Mouse (Mus musculus) liver, embryonic 15.5 days (tissue): ENCODE results near the gene Cyp1b1. TPM values are rescaled to one million over a fixed set of nuclear protein-coding genes. Genes with fewer than 3 reads are reported as not detected.

Experiments used
- ATAC-seq: fragments of 200-750 bp; cut with Nextera tagmentation; 2 replicates; pipeline ENCODE4 v1.8.0; 2017; ENCODE audit warnings: moderate number of reproducible peaks, mild to moderate bottlenecking, moderate library complexity; ENCODE audit not compliant: insufficient read depth
- H3K27ac ChIP-seq: fragments of 300-500 bp; sonication (generic); replicated peaks from 2 replicates; pipeline ENCODE4 v1.5.1; 2015; ENCODE audit warnings: mild to moderate bottlenecking, inconsistent platforms
- H3K27me3 ChIP-seq: fragments of 300-500 bp; sonication (generic); 2 replicates; pipeline ENCODE4 v1.6.1; 2015; ENCODE audit warnings: mild to moderate bottlenecking, inconsistent platforms
- H3K36me3 ChIP-seq: fragments of 300-500 bp; sonication (generic); replicated peaks from 2 replicates; pipeline ENCODE4 v1.6.1; 2015; ENCODE audit warnings: moderate library complexity, mild to moderate bottlenecking, inconsistent platforms
- H3K4me1 ChIP-seq: fragments of 300-500 bp; sonication (generic); replicated peaks from 2 replicates; pipeline ENCODE4 v1.6.1; 2015; ENCODE audit warnings: inconsistent platforms
- H3K4me2 ChIP-seq: fragments of 300-500 bp; sonication (generic); 2 replicates; pipeline ENCODE4 v1.6.1; 2015; ENCODE audit warnings: moderate library complexity, mild to moderate bottlenecking, inconsistent platforms
- H3K4me3 ChIP-seq: fragments of 300-500 bp; sonication (generic); replicated peaks from 2 replicates; pipeline ENCODE4 v1.5.1; 2015; ENCODE audit warnings: mild to moderate bottlenecking, inconsistent platforms
- H3K9ac ChIP-seq: fragments of 300-500 bp; sonication (generic); 2 replicates; pipeline ENCODE4 v1.6.1; 2015; ENCODE audit warnings: moderate library complexity, mild to moderate bottlenecking, inconsistent platforms
- H3K9me3 ChIP-seq: fragments of 300-500 bp; sonication (generic); replicated peaks from 2 replicates; pipeline ENCODE4 v1.6.1; 2016; ENCODE audit warnings: inconsistent platforms
- WGBS: fragments of 180-500 bp; shearing (Covaris S2); methylation state at CpG from one replicate; pipeline ENCODE4 v1.1.7; 2015; ENCODE audit warnings: mixed read lengths; ENCODE audit not compliant: insufficient replicate concordance; 5-methylcytosine and 5-hydroxymethylcytosine counted together
- polyA plus RNA-seq: library from polyadenylated mRNA; unstranded; fragments of >200 nt; fragmentation: Nextera tagmentation; extraction: Ambion mirVana; gene quantifications from 2 replicates; pipeline ENCODE4 v1.2.1, GENCODE M21; 2015

Gene Cyp1b1
- polyA plus RNA-seq, 1 experiment from 2014 or later: 0.37 TPM

DNA sequence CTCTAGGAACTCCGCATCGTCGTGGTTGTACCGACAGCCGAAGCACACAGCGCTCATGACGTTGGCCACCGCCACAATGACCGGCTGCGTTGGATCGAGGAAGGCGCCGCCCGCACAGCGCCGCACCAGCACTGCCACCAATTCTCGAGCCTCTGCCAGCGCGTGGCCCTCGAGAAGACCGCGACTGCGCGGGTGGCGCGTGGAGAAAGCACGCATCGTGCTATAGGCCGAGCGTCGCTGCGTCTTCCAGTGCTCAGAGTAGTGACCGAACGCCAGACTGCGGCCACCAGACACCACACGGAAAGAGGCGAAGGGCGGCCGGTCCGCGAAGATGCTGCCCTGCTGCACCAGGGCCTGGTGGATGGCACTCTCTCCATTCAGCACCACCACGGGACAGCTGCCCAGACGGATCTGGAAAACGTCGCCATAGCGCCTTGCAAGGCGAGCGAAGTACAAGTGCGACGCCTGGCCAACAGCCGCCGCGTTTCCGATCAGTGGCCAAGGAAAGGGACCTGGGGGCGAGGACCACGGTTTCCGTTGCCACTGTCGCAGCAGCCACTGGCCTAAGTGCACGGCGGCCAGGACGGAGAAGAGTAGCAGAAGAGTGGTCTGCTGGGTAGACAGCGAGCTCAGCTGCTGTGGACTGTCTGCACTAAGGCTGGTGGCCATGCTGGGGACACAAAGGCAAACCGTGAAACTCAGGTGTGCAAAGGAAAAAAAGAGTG is 1.1 kb downstream of the Cyp1b1 start:
- Histone ChIP-seq H3K9ac (no peak overlapping the region), H3K27ac (no peak overlapping the region), H3K36me3 (no peaks in the 10 kb centered on the region), H3K4me1 (peaks cover 25% of the 10 kb centered on the region), H3K4me2 (peak overlapping the region; percentile 52), H3K4me3 (peak overlapping the region; percentile 22), H3K9me3 (no peaks in the 10 kb centered on the region), H3K27me3 (peaks cover 93% of the 10 kb centered on the region)
- ATAC-seq: no peak
- under 1% methylated on average over 63 of the region's 63 CpGs for WGBS

GRCm38 (mm10) chr17:79713276-79713642 is 1.6 kb downstream of the Cyp1b1 start:
- Histone ChIP-seq H3K9ac (no peak overlapping the region), H3K36me3 (no peaks in the 10 kb centered on the region), H3K4me1 (peaks cover 25% of the 10 kb centered on the region), H3K4me2 (peak overlapping the region; percentile 52), H3K27me3 (peaks cover 88% of the 10 kb centered on the region), H3K27ac (no peak overlapping the region), H3K4me3 (peak overlapping the region; percentile 22), H3K9me3 (no peaks in the 10 kb centered on the region)
- under 1% methylated on average over 24 of the region's 24 CpGs for WGBS
- no peak for ATAC-seq

DNA sequence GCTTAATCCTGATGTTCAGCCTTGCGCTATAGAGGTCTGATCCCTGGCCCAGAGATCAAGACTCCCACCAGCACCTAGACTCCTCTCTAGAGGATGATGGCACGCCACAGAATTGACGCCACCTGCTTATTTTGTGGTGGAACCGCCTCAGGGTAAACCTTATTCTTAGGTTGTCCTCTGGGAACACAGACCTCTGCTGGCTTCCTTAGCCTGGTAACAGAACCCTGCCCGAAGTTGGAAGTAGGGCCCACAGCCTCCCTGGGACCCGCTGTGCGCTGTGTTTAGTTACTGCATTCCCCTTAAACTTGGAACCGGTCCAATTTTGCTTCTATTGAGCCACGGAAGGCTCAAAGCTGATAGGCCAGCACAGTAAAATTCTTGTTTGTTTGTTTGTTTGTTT is 2.3 kb downstream of the Cyp1b1 start:
- Histone ChIP-seq H3K4me1 (peaks cover 25% of the 10 kb centered on the region), H3K27me3 (peaks cover 84% of the 10 kb centered on the region), H3K27ac (no peak overlapping the region), H3K9ac (no peak overlapping the region), H3K4me3 (no peak overlapping the region), H3K4me2 (no peak overlapping the region), H3K9me3 (no peaks in the 10 kb centered on the region), H3K36me3 (no peaks in the 10 kb centered on the region)
- 8% methylated on average over 9 of the region's 9 CpGs for WGBS
- no peak for ATAC-seq

GRCm38 (mm10) chr17:79711944-79712343 is 2.9 kb downstream of the Cyp1b1 start:
- Histone ChIP-seq H3K9ac (no peak overlapping the region), H3K27ac (no peak overlapping the region), H3K9me3 (no peaks in the 10 kb centered on the region), H3K36me3 (no peaks in the 10 kb centered on the region), H3K4me1 (peaks cover 25% of the 10 kb centered on the region), H3K4me2 (no peak overlapping the region), H3K4me3 (no peak overlapping the region), H3K27me3 (peaks cover 78% of the 10 kb centered on the region)
- no peak for ATAC-seq
- WGBS: 14% methylated on average over 6 of the region's 6 CpGs

DNA sequence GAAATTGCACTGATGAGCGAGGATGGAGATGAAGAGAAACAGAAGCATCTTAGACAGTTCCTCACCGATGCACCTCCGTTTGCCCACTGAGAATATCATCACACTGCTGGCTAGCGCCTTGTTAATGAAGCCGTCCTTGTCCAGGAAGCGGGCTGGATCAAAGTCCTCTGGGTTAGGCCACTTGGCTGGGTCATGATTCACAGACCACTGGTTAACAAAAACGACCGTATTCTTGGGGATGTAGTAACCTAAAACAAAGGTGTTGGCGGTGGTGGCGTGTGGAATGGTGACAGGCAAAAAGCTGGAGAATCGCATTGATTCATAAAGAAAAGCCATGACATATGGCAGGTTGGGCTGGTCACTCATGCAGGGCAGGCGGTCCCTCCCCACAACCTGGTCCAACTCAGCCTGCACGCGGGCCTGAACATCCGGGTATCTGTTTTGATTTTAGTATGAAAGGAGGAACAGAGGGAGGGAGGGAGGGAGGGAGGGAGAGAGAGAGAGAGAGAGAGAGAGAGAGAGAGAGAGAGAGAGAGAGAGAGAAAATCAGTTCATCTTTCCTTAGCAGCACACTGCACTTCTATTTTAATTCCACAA is 4.5 kb downstream of the Cyp1b1 start:
- Histone ChIP-seq H3K27ac (no peak overlapping the region), H3K9me3 (no peaks in the 10 kb centered on the region), H3K4me2 (no peak overlapping the region), H3K36me3 (no peaks in the 10 kb centered on the region), H3K9ac (no peak overlapping the region), H3K4me1 (peaks cover 22% of the 10 kb centered on the region), H3K4me3 (no peak overlapping the region), H3K27me3 (peaks cover 62% of the 10 kb centered on the region)
- no peak for ATAC-seq
- WGBS: 13% methylated on average over 15 of the region's 15 CpGs

- 35% methylated on average over 1 of the region's 1 CpGs for WGBS
- no peak overlapping the region for H3K27ac ChIP-seq
- H3K9me3 ChIP-seq: no peaks in the 10 kb centered on the region
- no peak overlapping the region for H3K4me2 ChIP-seq
- H3K36me3 ChIP-seq: no peaks in the 10 kb centered on the region
- H3K4me3 ChIP-seq: no peak overlapping the region
- no peak overlapping the region for H3K9ac ChIP-seq
- peaks cover 56% of the 10 kb centered on the region for H3K27me3 ChIP-seq
- ATAC-seq: no peak
- peaks cover 17% of the 10 kb centered on the region; the same call in 1 of the 2 replicates for H3K4me1 ChIP-seq
Measured at GRCm38 (mm10) chr17:79709718-79710117, 5.1 kb downstream of the Cyp1b1 start.

DNA sequence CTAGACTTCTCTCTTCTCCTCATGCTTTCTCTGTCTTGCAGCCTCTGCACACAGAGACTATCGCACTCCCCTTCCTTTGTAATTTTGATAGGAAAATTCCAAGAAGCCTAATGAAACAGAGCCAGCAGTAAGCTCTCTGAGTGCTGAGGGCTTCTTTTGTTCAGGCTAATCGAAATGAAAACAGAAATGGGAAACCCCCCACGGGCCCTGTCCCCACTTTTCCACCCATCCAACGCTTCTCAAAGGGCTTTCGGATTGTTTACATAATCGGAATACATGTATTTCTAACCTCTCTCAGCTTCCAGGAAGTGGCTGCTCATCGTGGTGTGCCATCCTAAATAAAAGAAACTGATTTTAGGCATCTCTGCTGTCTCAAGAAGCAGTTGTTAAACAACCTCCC is 6.7 kb downstream of the Cyp1b1 start:
- H3K4me3 ChIP-seq: no peak overlapping the region
- H3K4me1 ChIP-seq: 0 out of 2 replicates have a peak, but pooled peaks cover 2% of the 10 kb centered on the region
- no peak overlapping the region for H3K27ac ChIP-seq
- no peak overlapping the region for H3K9ac ChIP-seq
- no peaks in the 10 kb centered on the region for H3K36me3 ChIP-seq
- peaks cover 40% of the 10 kb centered on the region for H3K27me3 ChIP-seq
- WGBS: 30% methylated on average over 7 of the region's 7 CpGs
- no peak overlapping the region for H3K4me2 ChIP-seq
- no peak for ATAC-seq
- no peaks in the 10 kb centered on the region for H3K9me3 ChIP-seq

GRCm38 (mm10) chr17:79705671-79706455 is 9.0 kb downstream of the Cyp1b1 start:
- H3K4me1 ChIP-seq: no peaks in the 10 kb centered on the region
- no peak overlapping the region for H3K27ac ChIP-seq
- no peak overlapping the region for H3K9ac ChIP-seq
- WGBS: 56% methylated on average over 9 of the region's 9 CpGs
- no peaks in the 10 kb centered on the region for H3K36me3 ChIP-seq
- no peaks in the 10 kb centered on the region for H3K9me3 ChIP-seq
- no peak overlapping the region for H3K4me2 ChIP-seq
- peaks cover 19% of the 10 kb centered on the region for H3K27me3 ChIP-seq
- ATAC-seq: no peak
- H3K4me3 ChIP-seq: no peak overlapping the region

GRCm38 (mm10) chr17:79700871-79701270 is 14.0 kb downstream of the Cyp1b1 start:
- Histone ChIP-seq H3K36me3 (no peaks in the 10 kb centered on the region), H3K4me3 (no peak overlapping the region), H3K27me3 (no peaks in the 10 kb centered on the region), H3K27ac (no peak overlapping the region), H3K9ac (no peak overlapping the region), H3K4me2 (no peak overlapping the region), H3K9me3 (no peaks in the 10 kb centered on the region), H3K4me1 (no peaks in the 10 kb centered on the region)
- ATAC-seq: no peak
- WGBS: 68% methylated on average over 5 of the region's 5 CpGs

GRCm38 (mm10) chr17:79699197-79699596 is 15.7 kb downstream of the Cyp1b1 start:
- no peaks in the 10 kb centered on the region for H3K27me3 ChIP-seq
- H3K4me1 ChIP-seq: no peaks in the 10 kb centered on the region
- H3K36me3 ChIP-seq: no peaks in the 10 kb centered on the region
- H3K9ac ChIP-seq: no peak overlapping the region
- no peak for ATAC-seq
- no peaks in the 10 kb centered on the region for H3K9me3 ChIP-seq
- no peak overlapping the region for H3K4me3 ChIP-seq
- no peak overlapping the region for H3K4me2 ChIP-seq
- WGBS: 8% methylated on average over 1 of the region's 1 CpGs
- no peak overlapping the region for H3K27ac ChIP-seq

- no peak overlapping the region for H3K4me3 ChIP-seq
- ATAC-seq: no peak
- H3K4me2 ChIP-seq: no peak overlapping the region
- no peaks in the 10 kb centered on the region for H3K9me3 ChIP-seq
- no peak overlapping the region for H3K9ac ChIP-seq
- H3K36me3 ChIP-seq: no peaks in the 10 kb centered on the region
- H3K4me1 ChIP-seq: no peaks in the 10 kb centered on the region
- H3K27ac ChIP-seq: no peak overlapping the region
- H3K27me3 ChIP-seq: no peaks in the 10 kb centered on the region
- WGBS: 72% methylated on average over 6 of the region's 6 CpGs
Measured at GRCm38 (mm10) chr17:79695541-79695940, 19.3 kb downstream of the Cyp1b1 start.
